Mouse (Mus musculus): ENCODE data around the gene Klhl36. TPM values are rescaled to one million over a fixed set of nuclear protein-coding genes. Genes with fewer than 3 reads are reported as not detected.

The Klhl36 gene
- 1 to 10 TPM; 1.3 to 1.4 TPM for total RNA-seq (2021)
- long read RNA-seq, experiment 1: 0 reads
- long read RNA-seq, experiment 2, partial matches to known transcripts: 1 of 1 reads
- long read RNA-seq, experiment 2, other reads (novel, unspliced or antisense): 0 of 1 reads

DNA sequence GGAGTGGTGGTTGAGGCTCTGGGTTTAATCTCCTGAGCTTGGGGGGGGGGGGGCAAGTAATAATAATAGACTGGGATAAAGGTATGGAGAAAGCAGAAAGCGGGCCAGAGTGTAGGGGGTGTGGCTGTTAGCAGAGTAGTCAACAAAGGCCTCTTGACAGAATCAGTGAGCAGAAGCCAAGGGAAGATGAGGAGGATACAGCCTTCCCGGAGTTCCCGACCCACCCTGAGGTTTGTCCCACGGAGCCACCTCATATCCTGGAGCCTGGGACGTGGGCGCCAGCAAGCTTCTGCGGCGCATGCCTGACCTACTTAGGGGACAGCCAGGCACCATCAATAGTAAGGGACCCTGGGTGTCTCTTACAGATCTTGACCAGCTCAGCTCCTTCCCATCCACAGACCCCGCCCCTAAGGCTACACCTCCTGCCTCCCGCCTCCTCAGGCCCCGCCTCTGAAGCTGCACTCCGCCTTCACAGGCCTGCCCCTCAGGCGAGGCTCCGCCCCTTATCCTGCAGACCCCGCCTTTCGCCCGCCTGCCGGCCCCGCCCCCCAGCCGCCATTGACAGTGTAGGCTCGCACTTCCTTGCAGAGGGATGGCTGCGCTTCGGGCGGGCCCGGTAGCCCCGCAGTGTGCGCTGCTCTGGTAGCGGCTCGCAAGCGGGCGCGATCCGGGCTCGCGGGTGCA is at the start of gene Klhl36:
Klhl36 (plus strand) TSS at position 561 of the 684 bp plus-strand sequence.
- DNase-seq: peak; percentile 96

DNA sequence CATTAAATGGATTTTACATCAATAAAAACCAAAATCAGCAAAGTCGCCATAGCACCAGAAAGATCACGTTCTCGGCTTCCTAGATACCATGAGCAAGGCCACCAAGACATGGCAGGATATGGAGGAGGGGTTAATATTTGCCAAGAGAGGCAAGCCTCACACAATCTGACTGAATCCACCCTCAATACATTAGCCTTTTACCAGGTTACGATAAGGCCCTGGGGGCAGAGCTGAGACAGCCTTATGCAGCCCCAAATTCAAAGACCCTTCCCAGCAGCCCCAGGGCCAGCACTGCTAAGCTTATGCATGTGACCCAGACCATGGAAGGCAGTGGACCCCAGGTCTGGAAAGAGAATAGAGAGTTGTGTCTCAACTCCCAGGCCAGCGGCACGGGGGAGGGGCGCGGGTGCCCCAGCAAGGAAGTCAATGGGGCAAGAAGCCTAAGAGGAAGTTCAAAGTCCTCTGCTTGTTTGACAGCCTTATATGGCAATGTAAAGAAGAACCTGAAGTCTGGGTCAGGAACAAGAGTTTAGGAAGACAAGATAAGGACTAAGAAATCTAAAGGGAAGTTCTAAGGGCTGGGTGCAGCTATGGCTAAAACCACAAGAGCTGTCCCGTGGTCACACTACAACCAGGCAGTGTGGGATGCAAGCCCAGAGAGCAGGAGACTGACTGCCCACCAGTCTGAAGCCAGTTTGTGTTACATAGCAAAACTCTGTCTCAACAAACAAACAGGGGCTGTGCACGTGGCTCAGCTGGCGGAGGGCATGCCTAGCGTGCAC is 49.2 kb upstream of the Klhl36 start:
- no peak for DNase-seq

DNA sequence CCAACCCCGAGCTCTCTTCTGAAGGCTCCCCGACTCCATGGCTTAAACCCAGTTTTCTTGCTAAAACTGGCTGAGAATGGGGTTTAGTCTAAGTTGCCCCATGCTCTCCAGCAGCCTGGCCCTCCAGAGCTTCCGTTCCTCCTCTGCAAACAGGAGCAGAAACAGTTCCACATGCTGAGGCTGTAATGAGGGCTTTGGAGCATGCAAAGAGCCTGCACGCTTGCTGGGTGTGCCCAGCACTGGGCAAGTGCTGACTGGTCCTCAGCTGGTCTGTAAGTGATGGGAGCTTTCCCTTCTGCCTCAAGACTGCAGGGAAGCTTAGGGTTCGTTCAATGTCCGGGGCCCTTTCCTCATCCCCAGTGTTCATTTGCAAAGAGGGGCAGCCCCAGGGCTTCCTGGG is 45.8 kb upstream of the Klhl36 start:
- no peak for DNase-seq

DNA sequence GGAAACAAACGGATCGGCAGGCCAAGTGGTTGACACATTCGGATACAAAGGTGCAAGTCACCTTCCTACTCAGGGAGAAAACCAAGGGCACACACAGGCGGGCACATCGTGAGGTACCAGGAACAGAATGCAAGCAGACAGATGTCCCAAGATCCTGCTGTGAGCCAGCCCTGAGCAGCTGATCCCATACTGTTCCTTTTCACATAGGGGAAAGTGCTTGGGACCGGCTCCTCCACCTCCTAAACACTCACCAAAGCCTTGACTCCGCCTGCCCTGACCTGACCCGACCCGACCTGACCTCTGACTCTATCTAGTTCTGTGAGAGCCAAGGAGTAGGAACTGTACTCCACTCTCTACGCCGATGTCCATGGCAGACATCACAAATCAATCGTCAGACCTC is 44.6 kb upstream of the Klhl36 start:
- DNase-seq: no peak

DNA sequence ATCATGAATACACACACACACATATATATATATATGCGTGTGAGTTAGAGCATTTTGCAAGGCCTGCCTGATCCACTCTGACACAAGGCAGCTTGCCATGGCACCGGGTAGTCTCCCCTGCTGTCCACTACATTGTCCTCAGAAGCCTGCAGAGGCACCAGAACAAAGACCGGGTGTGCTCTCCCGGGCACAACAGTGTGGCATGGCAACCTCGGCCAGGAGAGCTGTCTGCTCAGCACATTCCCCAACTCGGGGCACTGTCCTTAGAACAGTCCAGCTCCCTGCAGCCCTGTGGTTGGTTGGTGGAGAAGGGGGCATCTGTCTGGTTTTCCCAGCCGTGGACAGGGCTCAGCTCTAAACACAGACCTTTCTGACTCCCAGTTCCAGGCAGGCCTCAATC is 42.8 kb upstream of the Klhl36 start:
- DNase-seq: no peak

DNA sequence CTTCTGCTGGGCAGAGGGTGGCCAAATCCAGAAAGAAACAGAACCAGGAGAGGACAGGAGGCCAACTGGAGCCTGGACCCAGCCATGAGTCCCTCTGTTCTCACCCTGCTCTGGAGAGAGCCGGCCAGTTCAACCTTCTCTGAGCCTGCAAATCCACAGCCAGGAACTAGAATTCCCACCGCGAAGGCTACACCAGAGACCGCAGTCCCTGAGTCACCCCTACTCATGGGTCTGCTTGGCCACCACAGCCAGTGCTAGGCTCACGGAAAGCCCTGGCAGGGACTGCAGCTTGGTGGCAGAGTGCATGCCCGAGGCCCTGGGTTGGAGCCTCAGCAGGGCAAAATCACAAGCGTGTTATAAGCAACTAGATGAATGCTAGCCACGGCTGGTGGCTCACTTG is 42.1 kb upstream of the Klhl36 start:
- DNase-seq: no peak

DNA sequence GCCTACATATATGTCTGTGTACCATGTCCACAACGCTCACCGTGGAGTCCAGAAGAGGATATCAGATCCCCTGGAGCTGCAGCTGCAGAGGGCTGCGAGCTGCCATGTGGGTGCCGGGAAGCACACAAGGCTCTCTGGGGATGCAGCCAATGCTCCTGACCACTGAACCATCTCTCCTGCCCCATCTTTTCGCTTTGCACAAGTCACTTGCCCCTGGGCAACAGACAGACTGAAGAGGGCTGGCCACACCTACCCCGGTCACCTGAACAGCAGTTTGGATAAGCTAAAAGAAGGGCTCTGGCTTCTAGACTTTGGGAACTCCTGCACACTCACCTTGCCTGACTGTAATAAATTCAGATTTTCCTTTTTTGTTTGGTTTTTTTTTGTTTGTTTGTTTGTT is 40.4 kb upstream of the Klhl36 start:
- no peak for DNase-seq

DNA sequence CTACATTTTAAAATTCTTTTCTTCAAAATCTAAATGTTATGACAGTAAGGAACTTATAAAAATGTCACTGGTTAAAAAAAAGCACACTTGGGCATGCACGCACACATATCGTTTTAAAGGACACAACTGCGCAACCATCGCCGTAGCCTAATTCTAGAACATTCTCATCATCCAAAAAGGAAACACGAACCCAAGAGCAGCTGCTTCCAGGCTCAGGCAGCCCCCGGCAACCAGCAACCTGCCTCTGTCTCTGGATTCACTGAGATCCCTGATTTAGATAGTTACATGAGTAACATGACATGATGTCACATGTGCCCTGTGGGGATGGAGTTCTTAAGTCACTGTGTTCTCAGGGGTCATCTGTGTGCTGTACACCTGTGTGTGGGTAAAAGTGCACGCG is 38.8 kb upstream of the Klhl36 start:
- DNase-seq: no peak

DNA sequence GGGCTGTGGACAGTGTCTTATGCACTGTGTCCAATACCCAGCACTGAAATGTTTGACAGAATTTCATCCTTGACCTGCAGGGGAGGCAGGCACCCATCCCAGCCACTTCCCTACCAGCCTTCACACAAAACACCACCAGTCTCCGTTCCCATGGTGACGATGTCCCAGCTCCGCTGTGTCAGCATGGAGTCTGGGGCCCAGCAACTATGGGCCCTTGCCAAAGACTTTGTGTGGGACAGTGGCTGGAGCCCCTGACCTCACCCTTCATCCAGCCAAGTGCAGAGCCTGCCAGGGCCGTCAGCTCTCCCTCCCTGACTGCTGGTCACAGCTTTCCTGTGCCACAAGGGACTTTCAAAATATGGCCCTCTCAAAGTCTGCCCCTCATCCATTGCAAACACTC is 38.0 kb upstream of the Klhl36 start:
- DNase-seq: peak; percentile 55

DNA sequence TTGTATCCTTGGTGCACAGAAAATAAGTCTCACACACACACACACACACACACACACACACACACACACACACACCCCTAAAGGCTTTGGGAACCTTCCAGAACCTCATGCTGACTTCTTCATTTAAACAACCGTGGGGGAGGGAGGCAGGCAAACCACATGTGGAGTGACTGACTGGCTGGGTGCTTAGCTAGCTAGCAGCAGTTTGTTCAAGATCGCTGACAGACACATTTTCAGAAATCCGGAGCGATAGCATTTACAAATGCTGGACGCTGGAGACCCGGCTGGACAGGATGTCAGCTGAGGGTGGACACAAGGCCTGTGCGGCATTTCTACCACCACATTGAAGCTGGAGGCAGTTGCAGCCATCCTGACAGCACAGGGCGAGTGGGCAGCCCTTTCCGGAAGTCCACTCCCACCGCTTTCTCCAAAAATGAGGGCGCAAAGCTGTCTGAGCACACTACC is 37.2 kb upstream of the Klhl36 start:
- no peak for DNase-seq

DNA sequence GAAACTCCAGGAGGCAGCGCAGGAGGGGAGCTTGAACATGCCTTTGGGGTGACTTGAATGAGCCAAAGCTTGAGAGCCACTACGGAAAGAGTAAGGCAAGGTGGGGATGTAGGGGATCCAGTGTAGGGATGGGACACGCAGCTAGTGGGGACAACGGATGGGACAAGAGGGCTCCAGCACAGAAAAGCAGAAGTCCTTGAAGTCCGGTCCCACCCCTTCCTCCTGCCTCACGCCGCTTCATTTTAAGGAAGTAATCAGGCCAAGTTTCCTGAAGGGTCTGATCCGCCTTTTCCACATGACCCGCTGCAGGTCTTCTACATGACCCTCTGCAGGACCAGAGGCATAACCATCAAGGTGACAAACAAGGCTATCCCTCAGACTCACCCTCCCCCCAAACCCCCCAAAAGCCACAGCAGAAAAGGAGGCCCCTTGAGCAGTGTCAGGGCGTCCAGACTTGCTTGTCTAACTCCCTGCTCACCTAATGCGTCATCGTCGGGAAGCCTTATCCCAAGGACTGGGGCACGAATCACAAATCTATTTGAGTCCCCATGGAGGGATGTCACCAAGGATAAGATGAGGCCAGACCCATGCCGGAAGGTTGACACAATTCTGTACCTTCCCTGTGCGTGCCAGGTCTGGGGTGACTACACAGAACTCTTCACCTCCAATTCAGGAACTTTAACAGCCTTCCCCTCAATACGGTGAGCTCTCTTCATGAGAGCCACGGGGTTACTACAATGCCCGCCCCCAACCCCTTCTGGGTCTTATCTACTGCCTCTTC is 35.9 kb upstream of the Klhl36 start:
- no peak for DNase-seq

DNA sequence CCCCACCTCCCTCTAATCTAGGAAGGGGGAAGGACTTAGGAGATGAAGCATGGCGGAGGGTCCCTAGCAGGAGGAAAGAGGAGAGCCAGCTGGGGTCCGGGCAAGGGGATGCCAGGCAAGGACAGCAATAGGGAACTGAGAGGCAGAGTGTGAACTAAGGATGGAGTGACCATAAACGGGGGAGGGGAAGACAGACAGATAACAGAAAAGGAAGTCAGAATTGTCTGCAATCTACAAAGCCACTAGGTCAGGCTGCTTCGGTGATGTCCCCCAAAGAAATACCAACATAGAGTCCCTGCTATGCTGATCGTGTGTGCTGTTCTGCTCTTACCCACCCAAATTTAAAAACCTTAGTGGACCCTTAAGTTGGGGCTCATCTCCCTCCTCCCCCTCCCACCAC is 35.1 kb upstream of the Klhl36 start:
- DNase-seq: no peak

DNA sequence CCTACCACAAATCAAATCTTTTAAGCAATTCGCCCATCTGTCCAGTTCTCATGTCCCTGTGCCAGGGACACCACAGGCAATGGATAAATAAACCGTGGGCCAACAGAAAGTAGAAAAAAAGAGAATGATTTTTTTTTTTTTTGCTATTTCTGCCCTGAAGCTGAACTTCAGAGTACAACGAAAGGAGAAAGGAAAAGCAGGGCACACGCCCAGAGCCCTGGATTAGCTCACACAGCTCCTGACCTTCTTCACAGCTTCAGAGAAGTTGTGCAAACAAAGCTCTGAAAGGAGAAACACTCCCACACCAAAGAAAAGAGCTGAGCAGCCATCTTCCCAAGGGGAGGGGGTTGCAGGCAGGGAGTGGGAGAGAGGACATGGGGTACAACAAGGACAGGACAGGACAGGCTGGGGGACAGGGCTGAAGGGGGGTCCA is 34.3 kb upstream of the Klhl36 start:
- no peak for DNase-seq

DNA sequence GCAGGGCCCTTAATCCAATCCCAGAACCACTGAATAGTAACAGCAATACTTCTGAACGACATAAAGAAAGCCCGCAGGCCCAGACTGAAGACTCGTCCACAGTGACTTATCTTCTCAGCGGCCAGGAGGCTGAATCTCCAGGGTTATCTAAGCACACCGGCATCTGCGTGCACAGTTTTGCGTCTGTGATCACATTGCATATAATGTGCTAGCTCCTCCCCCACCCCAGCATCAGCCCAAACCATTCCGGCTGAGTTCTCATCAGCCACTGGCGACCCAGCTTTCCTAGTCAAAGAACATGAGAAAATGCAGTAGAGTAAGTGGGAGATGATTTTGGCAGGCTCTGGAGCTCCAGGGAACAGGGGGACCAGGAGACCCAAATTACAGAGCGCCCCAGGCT is 33.1 kb upstream of the Klhl36 start:
- DNase-seq: no peak

DNA sequence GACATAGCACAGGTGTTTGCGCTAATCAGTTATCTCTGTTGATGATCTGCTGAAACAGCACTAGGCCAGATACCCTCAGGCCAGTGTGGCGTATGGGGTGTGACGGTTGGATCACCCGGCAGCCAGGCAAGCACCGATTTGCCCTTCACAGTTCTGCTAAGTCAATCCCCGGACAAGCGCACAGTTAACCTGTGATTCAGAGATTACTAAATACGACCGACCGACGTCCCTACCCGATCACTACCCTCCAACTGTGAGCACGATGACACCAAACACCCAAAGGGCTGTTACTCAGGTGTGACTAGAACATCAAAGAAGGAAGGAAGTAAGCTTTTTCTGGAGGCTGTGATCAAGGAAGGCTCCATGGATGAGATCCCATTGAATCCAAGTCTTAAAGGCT is 32.6 kb upstream of the Klhl36 start:
- DNase-seq: no peak

DNA sequence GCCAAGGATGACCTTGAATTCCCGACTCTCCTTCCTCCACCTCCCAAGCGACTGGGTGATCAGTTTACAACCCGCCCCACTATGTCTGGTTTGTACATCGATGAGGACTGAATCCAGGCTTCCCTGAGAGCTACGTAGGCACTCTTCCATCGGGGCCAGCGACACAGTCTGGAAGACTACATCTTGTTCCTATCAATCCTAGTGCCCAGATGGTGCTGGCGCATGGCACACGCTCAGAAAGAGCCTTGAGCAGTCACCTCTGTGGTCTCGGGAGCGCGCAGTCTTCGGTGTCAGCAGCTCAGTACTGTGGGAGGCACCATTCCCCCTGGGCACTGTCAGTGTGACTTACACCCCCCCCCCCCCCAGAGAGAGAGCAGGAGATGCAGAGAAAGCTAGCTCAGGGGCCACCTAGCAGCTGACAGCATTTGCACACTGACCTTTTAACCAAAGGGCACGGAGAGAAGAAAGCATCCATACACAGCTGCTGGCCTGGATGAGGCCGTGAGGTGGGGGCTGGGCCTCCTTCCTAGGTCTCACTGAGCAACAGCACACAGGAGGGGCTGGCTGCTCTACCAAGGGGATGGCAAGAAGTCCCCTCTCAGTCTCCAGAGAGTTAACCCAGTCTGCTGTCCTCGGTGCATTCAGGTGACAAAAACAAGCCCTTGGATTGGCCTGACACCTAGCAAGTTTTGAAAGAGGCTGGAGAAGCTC is 32.0 kb upstream of the Klhl36 start:
- no peak for DNase-seq

DNA sequence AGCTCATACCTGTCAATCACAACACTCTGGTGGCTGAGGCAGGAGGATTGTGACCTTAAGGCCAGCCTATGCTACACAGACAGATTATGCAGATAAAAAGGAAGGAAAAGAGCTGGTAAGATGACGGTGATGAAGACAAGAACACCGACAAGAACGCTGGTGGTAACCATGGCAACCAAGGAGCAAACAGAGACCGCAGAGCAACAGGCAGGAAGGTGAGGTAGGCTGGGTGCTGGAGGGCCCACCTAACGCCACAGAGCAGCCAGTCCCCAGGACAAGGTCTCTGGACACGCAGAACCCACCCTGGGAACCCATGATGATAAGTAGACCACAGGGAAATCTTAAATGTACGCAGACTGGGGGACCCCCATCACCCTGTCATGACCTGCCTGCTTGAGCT is 31.5 kb upstream of the Klhl36 start:
- DNase-seq: no peak

DNA sequence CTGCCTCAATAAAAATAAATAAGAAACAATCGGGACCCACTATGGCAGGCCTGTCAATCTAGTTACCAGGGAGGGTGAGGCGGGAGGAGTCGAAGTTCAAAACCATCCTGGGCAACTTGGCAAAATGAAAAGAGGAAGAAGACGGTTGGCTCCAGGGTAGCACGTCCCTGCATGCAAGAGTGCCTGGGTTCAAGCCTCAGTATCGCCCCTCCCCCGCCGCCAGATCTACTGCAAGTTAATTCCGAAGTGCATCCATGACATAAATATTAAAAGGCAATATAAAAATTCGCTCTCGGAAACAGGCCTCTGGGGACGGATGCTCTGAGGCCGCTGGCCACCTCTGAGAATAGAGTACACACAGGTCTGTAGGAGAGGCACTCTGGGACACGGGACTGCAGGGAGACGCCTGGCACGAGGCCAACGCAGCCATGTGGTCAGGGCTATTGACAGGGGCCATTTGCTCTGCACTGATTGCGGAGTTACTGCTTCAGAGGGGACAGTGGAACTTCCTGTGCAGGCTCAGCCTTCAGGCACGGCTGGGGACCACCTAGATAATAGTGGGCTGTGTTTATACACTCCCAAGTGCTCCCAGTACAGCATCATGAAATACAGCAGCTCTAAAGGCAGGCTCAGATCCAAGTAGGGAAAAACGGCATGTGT is 30.6 kb upstream of the Klhl36 start:
- no peak for DNase-seq

DNA sequence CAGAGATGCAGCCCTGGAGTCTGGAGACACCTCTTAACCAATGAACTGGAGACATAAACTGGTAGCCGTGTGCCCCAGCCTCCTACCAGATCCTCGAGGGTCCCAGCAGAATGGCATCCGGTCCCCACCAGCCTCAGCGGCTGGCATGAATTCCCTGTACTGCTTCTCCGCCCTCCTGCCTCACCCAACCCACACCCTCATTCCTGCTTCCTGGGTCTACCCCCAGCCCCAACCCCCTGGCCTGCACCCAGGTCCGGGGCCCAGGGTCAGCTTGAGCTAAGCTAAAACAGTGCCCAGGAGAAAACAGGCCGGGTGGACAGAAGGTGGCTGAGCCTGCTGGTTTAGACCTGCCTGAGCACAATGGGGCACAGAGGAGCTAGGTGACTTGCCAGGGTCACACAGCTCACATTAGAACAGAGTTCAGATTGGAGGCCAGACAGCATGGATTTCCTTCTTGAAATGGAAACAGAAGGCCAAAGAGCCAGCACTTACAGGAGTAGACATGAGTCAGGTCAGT is 29.9 kb upstream of the Klhl36 start:
- DNase-seq: no peak

DNA sequence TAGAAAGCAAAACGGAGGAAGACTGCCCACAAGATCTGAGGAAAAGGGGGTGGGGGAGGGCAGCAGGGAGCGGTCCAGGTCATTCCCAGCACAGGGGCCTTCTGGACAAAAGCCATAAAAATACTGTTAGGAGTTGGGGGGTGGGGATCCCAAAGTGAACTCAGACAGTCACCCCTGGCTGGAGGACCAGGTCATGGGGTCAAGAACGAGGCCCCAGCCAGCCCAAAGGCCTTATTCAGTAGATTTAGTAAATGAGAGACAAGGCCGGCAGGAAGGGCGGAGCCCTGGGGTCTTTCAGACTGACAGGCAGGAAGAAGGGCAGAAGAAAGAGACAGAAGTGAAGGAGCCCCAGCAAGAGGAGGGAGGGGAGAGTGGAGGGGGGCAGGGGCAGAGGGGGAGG is 29.1 kb upstream of the Klhl36 start:
- no peak for DNase-seq

DNA sequence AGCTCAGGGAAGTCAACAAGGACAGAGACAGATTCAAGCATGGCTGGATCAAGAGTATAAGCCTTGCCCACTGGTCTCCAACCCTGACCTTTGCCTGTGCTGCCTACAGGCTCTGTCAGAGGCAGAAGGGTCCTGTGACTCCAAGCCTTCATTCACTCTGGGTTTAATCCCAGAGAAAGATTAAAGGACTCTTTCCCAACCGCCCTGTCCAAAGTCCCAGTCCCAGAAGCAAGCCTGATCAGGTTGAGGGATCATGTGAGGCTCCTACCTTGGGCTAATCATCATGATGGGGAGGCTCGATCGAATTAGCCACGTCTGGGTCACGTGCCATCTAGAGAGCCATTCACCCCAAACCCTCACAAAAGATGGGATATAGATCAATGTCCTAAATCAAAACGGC is 27.4 kb upstream of the Klhl36 start:
- DNase-seq: no peak

Measured in gastrocnemius, postnatal 25 days (tissue).